Mouse (Mus musculus): ENCODE results near the gene Emcn.

GRCm38 (mm10) chr3:137395588-137395987 lies 54.7 kb downstream of the Emcn start:
- TF ChIP-seq CTCF (IDR thresholded peaks at IDR 0.05; ENCODE audit: insufficient read depth, low read length), result no peak
- no peak for TF ChIP-seq POLR2A (IDR thresholded peaks at IDR 0.05; ENCODE audit: borderline replicate concordance, extremely low read depth, low read depth, low read length)

All from lung, adult 2 months (tissue).